Mouse (Mus musculus): ENCODE data around the gene Bid.

DNA sequence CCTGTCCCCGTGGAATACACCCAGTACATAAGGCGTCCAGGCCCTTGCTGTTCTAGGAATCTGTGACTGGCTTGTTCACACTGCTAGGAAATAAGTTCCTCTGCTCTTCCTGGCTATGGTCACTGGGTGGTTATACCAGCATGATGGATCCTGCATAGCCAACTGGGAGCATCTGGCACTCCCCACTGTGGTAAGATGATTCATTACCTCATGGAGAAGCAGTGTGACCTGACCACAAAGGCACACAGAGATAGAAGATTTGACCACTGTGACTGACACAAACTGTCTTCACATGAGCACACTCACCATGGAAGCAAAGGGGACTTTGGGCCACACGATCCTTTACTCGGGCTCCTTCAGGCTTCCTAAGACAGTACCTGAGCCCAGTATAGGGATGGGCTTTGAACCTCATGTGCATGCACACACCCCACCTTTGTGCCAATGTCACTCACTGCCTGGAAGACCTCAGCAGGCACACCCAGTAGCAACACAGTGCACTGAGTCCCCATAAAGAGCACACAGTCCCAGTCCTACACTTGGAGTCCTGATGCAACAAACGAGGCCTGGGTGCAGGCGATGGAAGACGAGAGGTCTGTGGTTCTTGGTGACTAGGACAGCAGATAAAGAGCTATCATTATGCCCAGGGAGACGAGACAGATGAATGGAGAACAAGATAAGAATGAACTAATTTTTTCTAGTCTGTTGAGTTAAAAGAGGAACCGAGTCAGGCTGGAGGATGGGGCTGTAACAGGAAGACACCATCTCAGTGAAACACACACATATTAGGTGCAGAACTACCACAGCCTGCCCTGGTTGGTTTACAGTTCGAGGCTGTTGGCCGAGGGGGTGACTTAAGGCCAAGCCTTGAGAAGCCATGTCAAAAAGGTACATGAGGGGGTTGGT, 39.9 kb upstream of the Bid start:
- TF ChIP-seq GATA1 (IDR thresholded peaks at IDR 0.05; ENCODE audit: low read length): peak; percentile 79
- peak; percentile 76 for TF ChIP-seq TAL1 (IDR thresholded peaks at IDR 0.05; ENCODE audit: low read length)
